Mouse (Mus musculus) CH12.LX (cell line): ENCODE measurements around the gene Tinf2.

ENCODE experiments used
- CTCF ChIP-seq, 2 experiments: IDR thresholded peaks in 1 of 2; conservative IDR thresholded peaks in 1 of 2; 2 replicates each; pipeline ENCODE4 v1.5.1; 2011 to 2012; ENCODE audit warnings: low read depth in 2 of 2, low read length in 2 of 2, improper control_type of control experiment in 1 of 2, inconsistent platforms in 1 of 2, mild to moderate bottlenecking in 1 of 2, moderate library complexity in 1 of 2
- ELF1 ChIP-seq: IDR thresholded peaks from 2 replicates; pipeline ENCODE4 v1.6.1; 2014; ENCODE audit warnings: low read depth, mild to moderate bottlenecking, inconsistent platforms, low read length, improper control_type of control experiment
- POLR2A ChIP-seq: IDR thresholded peaks from 2 replicates; pipeline ENCODE4 v1.6.1; 2011; ENCODE audit warnings: low read depth, mild to moderate bottlenecking, improper control_type of control experiment, low read length
- POLR2AphosphoS2 ChIP-seq: IDR thresholded peaks from 2 replicates; pipeline ENCODE4 v1.6.1; 2011; ENCODE audit warnings: low read depth, low read length, improper control_type of control experiment
- TCF12 ChIP-seq: IDR thresholded peaks from 2 replicates; pipeline ENCODE4 v1.6.1; 2014; ENCODE audit warnings: low read depth, mild to moderate bottlenecking, inconsistent platforms, low read length, improper control_type of control experiment
- ZC3H11A ChIP-seq: IDR thresholded peaks from 2 replicates; pipeline ENCODE4 v1.6.1; 2012; ENCODE audit warnings: low read depth, mild to moderate bottlenecking, inconsistent platforms, low read length, improper control_type of control experiment
- ZMIZ1 ChIP-seq: IDR thresholded peaks from 2 replicates; pipeline ENCODE4 v1.6.1; 2012; ENCODE audit warnings: low read depth, mild to moderate bottlenecking, inconsistent platforms, low read length, improper control_type of control experiment

- TF ChIP-seq CTCF (conservative IDR thresholded peaks at IDR 0.05 in 1 of 2, IDR thresholded peaks at IDR 0.05 in 1 of 2; ENCODE audit: low read depth in 2 of 2, low read length in 2 of 2) (no peak), POLR2A (no peak), POLR2AphosphoS2 (no peak), ZC3H11A (no peak), TCF12 (no peak), ZMIZ1 (no peak), ELF1 (no peak)
Measured at GRCm38 (mm10) chr14:55722438-55722945, 40.9 kb upstream of the Tinf2 start.
